Mouse (Mus musculus) CH12F3 (cell line): ENCODE results near the gene Fcgr4.

Experiments used
- in situ Hi-C: fragments of 300-500 bp; cut with MboI; formaldehyde crosslinking; loops from 2 replicates; pipeline ENCODE4 v1.14.3; 2020; ENCODE audit warnings: low sequenced_read_pairs

Gene Fcgr4

GRCm38 (mm10) chr1:171006905-171007304 lies 11.8 kb upstream of the Fcgr4 start:
- in situ Hi-C loops, result no loop called here

DNA sequence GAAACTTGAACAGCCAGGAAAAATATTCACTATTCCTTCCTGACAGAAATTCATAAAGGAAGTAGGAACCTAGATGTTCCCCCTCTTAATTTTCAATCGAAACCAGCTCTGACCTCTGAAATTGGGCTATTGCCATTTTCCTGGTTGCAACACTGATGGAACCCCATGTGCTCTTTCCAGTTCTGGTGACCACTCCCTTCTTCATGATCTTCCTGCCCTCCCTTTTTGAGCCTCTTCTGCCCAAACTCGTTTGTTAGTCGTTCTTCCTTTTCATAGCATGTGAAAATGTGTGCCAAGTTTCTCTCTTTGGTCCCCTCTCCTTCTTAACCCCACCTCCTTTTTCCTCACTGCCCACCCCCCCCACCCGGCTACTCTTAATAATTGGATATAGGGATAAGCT lies 7.0 kb upstream of the Fcgr4 start:
- in situ Hi-C loops, result no loop called here

GRCm38 (mm10) chr1:171016676-171017356 lies 1.9 kb upstream of the Fcgr4 start:
- in situ Hi-C loops, result no loop called here

GRCm38 (mm10) chr1:171017468-171018158 lies 1.1 kb upstream of the Fcgr4 start:
- in situ Hi-C loops, result no loop called here

GRCm38 (mm10) chr1:171019311-171019950 lies 711 bp downstream of the Fcgr4 start:
- in situ Hi-C loops, result no loop called here

DNA sequence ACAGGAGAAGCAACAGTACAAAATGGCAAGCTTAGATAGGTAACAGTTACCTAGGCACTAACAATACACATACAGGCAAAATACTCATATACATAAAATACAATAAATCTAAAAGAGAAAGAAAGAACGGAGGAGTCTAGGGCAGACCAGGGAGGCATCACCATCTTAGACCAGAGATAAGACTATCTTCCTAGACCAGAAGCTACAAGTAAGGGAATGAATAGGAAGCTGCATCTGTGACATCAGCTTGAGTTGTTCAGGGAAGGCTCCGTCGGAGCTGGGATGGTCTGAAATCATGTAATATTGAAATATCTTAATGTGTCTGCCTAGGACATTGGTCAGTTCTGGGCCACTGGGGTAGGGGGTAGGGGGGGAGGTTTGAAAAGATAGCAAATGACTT lies 13.0 kb downstream of the Fcgr4 start:
- in situ Hi-C loops, result no loop called here

GRCm38 (mm10) chr1:171032691-171033090 lies 14.0 kb downstream of the Fcgr4 start:
- in situ Hi-C loops, result no loop called here

DNA sequence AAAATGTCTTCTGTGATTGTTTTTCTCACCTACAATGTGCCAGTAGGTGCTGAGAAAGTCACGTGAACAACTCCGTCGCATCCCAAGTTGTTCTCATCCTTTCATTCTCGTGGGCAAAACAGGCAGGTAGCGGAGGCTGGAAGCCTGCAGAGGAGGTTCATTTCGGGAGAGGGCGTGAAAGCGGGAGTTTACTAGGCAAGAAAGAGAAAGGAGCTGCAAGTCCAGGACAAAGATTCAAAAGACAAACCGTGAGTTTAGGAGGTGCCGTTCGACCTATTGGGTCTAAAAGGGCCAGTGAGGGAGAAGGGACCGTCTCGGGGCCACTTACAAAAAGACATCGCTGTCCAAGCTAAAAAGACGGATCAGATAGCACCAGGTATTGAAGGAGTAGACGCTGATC lies 14.5 kb downstream of the Fcgr4 start:
- in situ Hi-C loops, result no loop called here

DNA sequence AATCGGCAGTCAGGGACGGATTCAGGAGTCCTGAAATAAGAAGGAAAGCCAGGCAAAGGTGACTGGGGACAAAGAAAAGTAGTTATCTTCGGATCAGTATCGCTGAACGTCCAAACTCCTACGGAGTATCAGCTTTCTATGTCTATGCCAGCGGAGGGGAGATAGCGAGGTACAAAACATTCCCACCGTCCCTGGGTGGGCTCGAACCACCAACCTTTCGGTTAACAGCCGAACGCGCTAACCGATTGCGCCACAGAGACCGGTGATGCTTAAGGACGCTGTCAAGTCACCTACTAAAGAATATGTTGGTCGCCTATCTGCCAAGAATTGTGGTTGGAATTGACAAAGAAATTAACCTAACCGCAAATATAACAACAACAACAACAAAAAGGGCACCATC lies 15.0 kb downstream of the Fcgr4 start:
- in situ Hi-C loops, result no loop called here

DNA sequence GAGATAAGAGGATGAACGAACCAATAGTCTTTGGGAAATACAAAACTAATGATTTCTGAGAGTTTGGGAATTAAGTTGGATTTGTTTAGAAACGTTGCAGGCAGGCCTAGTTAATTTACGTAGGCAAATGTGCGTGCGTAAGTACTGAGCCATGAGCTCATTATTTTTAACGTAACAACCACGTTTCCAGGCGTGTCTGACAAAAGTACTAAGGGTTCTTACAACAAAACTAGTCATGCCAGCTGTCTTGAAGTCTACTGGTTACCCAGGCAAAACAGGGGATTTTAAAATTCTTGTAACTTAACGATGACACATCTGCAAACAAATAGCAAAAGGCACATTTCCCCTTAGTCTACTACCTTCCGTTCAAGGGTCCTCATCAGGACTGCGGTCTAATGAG lies 15.5 kb downstream of the Fcgr4 start:
- in situ Hi-C loops, result no loop called here

GRCm38 (mm10) chr1:171035611-171036010 lies 16.9 kb downstream of the Fcgr4 start:
- in situ Hi-C loops, result no loop called here

GRCm38 (mm10) chr1:171036550-171037324 lies 18.0 kb downstream of the Fcgr4 start:
- in situ Hi-C loops, result no loop called here

DNA sequence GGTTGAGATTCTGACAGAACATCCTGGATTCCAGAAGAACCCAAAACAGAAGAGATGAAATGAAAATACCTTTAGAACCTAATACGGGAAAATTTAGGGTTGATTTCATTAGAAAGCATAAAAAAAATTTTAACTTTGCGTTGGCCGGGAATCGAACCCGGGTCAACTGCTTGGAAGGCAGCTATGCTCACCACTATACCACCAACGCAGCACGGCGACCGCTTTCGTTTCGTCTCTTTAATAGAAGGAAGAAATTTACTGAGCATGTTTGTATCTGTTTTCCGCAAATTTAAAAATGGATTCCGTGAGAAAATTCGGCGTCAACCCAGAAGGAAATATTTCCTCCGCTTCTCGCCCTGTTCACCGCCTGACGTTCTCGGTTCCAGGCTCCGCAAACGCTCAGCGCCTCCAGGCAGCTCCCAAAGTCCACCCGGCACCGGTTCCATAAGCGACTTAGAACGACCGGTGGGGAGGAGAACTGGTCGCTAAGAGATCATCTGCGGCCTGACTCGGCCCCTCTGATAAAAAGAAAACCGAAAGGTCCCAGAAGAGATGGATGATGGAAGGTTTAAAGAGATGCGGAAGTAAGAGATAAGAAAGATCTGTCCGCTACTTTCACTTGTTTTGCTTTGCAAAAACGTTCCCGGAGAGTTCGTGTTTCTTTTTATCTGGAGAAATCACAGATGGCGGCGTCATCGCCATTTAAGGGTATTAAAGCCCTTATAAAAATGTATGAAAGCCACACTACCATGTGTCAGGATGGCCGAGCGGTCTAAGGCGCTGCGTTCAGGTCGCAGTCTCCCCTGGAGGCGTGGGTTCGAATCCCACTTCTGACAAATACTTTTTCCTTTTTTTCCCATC lies 19.4 kb downstream of the Fcgr4 start:
- in situ Hi-C loops, result no loop called here

- in situ Hi-C loops, result no loop called here
These were observed 20.4 kb downstream of the Fcgr4 start for GRCm38 (mm10) chr1:171039135-171039534.

DNA sequence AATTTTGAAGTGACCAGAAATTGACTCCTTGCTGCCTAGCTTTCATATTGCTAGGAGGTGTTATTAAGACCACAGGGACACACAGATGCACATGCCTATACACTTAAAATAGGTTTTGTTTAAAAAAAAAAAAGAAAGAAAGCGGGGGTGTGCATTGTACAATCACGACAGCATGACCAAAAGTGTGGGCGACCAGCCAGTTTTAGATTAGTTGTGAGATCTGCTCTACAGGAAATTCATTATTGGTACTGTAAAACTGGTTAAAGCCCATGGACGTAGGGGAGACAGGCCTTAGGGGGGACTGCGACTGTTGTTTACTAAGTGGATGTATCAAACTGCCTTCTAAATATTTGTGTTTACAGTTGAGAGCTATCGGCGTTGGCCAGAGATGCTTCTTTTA lies 21.2 kb downstream of the Fcgr4 start:
- in situ Hi-C loops, result loop anchor here (10.0 kb wide), 1 partner anchor 65 kb away; no protein-coding TSS in a partner anchor

DNA sequence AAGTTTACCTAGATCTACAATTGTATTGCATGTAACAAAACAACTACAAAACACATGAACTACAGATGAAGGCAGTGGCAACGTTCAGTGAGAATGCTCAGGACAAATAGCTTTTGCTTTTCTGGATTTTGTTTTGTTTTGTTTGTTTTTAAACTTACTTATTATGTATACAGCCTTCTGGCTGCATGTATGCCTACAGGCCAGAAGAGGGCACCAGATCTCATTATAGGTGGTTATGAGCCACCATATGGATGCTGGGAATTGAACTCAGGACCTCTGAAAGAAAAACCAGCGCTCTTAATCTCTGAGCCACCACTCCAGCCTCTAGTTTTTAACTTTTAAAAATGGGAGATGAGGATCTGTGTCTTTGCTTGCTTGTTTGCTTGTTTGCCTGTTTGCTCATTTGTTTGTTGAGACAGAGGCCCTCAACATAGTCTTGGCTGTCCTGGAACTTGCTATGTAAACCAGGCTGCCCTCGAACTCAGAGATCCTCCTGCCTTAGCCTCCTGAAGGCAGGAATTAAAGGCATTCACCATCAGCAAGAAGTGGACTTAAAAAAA lies 25.0 kb downstream of the Fcgr4 start:
- in situ Hi-C loops, result loop anchor here (10.0 kb wide), 1 partner anchor 61 kb away; no protein-coding TSS in a partner anchor

DNA sequence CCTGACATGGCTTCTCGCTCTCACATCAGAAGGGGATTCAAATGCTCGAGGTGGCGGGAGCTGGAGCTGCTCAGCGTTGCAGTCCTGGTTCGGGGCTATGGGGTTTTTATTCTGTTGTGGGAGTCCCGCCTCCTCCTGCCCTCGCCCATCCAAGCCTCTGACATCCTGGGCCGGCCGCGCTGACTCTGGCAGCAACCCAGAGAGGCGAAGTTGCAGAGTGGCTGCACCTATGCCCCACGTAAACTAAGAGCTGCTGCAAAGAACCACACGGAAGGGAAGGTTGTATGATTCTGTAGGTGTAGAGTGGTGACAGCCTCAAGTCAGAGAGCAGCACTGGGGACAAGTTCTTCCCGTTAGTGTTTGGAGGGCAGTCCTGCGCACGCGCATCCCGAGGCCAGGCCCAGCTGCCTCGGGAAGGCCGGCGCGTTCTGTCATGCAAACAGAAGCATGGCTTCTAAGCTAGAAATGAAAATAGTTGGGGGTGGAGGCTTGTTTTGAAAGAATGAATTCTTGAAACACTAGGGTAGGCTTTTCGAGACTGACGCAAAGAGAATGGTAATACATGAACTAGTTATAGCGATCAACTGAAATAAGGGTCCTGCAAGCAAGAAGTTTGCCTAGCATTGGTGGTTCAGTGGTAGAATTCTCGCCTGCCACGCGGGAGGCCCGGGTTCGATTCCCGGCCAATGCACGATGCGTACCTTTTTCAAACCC lies 25.8 kb downstream of the Fcgr4 start:
- in situ Hi-C loops, result loop anchor here (10.0 kb wide), 1 partner anchor 60 kb away; no protein-coding TSS in a partner anchor

DNA sequence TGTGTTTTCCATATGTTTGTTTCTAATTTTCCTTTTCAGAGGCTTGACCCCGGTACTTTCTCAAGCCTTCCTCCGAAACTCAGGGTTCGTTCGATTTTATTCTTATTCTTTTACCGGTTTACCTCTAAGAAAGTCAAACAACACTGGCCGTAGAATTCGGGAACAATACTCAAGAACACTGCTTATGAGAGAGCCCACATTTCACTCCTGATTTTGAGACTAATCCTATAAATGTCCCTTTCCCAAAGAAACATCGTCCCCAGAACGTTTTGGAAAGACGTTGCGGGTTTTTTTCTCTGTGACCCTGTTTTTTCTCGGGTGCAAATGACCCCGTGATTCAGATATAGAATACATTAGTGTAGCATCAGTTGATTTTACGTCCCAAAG lies 26.4 kb downstream of the Fcgr4 start:
- in situ Hi-C loops, result loop anchor here (10.0 kb wide), 1 partner anchor 60 kb away; no protein-coding TSS in a partner anchor

GRCm38 (mm10) chr1:171046501-171046900 lies 27.8 kb downstream of the Fcgr4 start:
- in situ Hi-C loops, result loop anchor here (10.0 kb wide), 1 partner anchor 58 kb away; no protein-coding TSS in a partner anchor
